Mouse (Mus musculus) urinary bladder, postnatal 25 days (tissue): Measurements from ENCODE around the gene Gstp1.
A peak's percentile ranks its signal among the peaks of the same experiment; 100 is the strongest.
"Not testable (repeated sequence)": the region's sequence is repeated elsewhere in the genome, so short reads cannot be mapped to it uniquely, and the experiment has no call there.

Source experiments
- DNase-seq: peaks from one replicate; pipeline ENCODE4 v3.0.0; 2022; ENCODE audit warnings: low spot score

Gstp1 gene

GRCm38 (mm10) chr19:4037788-4038232 lies at the start of gene Gstp1:
Gstp1 (minus strand) TSS chr19:4037985.
- peak; percentile 89 for DNase-seq

- no peak for DNase-seq
Observed at GRCm38 (mm10) chr19:4087090-4087489, 49.3 kb upstream of the Gstp1 start.

DNA sequence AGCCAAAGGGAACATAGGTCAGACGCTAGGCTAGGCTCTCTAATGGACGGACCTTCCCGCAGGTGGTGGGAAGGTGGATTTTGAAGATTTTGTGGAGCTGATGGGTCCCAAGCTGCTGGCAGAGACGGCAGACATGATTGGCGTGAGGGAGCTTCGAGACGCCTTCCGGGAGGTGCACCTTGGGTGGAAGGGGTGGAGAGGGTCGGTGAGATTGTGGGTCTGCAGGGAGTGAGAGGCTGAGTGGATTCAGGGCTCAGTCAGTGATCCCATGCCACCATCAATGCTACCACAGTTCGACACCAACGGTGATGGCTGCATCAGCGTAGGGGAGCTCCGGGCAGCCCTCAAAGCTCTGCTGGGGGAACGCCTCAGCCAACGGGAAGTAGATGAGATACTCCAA lies 48.4 kb upstream of the Gstp1 start:
- no peak for DNase-seq

DNA sequence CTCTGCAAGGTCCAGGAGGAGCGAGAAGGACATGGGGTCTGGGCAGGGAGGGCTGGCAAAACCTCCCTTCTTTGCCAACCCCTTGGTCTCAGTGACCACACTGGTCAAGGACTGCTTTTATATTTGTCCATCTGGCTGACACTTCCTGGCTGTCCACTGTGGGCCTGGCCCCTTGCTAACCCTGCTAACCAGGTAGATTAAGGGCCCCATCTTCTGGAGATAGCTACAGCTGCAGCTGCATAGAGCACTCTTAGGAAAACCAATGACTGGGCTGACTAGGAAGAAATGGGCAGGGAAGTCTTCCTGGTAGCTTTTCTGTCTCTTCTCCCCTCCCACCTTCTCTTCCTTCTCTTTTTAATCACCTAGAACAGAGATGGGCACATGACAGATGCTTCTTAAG lies 47.2 kb upstream of the Gstp1 start:
- DNase-seq = no peak

- no peak for DNase-seq
Observed at GRCm38 (mm10) chr19:4083826-4084225, 46.0 kb upstream of the Gstp1 start.

- no peak for DNase-seq
Observed at GRCm38 (mm10) chr19:4083316-4083715, 45.5 kb upstream of the Gstp1 start.

DNA sequence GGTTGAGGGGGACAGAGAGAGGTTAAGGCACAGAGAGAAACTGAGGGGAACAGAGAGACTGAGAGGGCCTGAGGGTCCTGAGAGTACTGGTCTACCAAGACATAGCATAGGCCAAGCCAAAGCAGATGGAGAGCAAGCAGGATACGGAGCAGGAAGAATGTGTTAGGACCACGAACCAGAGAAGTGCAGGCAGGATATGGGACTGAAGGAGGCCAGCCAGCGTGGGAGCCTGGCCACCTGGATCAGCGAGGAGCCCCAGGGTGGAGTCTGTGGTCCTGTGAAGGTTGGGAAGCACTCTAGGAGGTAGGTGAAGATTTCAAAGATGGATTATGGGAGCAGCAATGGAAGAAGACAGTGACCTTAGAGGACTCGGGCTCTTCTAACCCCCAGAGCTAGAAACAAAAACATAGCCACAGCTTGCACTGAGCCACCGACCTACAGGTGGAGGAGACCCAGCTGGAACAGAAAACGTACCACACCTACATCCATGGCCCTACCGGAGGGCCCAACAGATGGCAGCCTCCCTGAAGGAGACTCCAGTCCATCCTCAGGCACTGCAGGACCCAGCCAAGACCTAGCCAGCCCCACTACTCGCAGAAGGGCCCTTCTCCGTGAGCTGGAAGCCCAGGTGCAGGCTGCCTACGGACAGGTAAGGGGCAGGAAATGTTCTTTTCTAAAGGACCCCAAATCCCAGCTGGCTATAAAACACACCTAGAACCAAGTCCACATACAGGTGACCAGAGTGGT lies 44.6 kb upstream of the Gstp1 start:
- DNase-seq = no peak

- DNase-seq = no peak
Observed at GRCm38 (mm10) chr19:4081394-4081793, 43.6 kb upstream of the Gstp1 start, which contains the start of gene Cabp2. Cabp2 (plus strand) TSS chr19:4081578.

- DNase-seq = no peak
Observed at GRCm38 (mm10) chr19:4080511-4081009, 42.8 kb upstream of the Gstp1 start.

- no peak for DNase-seq
Observed at GRCm38 (mm10) chr19:4079594-4079993, 41.8 kb upstream of the Gstp1 start.

DNA sequence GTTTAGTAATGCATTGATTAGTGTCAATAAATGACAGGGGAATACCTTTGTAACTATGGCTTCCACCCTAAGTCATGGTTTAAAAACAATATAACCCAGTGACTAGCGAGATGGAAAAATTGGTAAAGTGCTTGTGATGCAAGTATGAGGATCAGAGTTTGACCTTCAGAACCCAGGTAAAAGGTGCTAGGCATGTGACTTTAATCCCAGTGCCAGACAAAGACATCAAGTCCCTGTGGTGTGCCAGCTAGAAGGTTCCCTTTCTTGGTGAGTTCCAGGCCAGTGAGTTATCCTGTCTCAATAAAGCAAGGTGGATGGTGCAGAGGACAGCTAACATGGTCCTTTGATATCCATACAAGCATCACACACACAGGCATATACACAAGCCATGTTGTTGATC lies 37.7 kb upstream of the Gstp1 start:
- DNase-seq = no peak

GRCm38 (mm10) chr19:4072706-4073424 lies 35.1 kb upstream of the Gstp1 start:
- DNase-seq = no peak

DNA sequence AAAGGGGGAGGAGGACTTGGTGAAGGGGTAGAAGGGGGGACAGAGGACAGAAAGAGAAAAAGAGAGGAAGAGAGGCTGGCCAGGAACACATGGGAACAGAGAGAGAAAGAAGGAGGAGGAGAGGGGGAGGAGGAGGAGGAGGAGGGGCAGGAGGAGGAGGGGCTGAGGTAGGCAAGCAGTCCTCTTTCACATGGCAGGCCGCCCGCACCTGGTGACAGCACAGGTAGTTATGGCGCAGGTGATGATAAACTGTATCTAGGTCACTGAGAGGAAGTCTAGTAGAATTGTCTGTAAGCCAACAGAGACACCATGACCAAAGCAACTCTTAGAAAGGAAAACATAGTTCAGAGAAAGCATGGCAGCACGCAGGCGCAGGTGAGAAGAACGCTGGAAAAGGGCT lies 33.6 kb upstream of the Gstp1 start:
- no peak for DNase-seq

GRCm38 (mm10) chr19:4070756-4071155 lies 33.0 kb upstream of the Gstp1 start:
- no peak for DNase-seq

DNA sequence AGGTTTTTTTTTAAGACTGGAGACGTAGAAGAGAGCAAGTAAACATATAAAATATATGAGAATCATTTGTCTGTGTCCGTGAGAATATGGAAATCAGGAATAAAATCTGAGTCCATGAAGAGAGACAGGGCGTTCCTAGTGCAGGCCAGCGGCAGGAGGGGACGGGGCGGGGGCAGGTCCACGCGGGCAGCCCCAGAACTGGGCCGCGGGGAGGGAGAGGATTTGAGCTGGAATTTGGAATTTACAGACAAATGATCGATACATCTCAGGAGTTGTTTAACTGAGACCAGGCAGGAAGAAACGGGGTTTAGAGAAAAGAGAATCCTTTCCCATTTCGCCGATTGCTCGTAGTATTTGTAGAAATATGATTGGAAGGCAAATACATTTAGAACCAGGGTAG lies 32.5 kb upstream of the Gstp1 start:
- DNase-seq = no peak

DNA sequence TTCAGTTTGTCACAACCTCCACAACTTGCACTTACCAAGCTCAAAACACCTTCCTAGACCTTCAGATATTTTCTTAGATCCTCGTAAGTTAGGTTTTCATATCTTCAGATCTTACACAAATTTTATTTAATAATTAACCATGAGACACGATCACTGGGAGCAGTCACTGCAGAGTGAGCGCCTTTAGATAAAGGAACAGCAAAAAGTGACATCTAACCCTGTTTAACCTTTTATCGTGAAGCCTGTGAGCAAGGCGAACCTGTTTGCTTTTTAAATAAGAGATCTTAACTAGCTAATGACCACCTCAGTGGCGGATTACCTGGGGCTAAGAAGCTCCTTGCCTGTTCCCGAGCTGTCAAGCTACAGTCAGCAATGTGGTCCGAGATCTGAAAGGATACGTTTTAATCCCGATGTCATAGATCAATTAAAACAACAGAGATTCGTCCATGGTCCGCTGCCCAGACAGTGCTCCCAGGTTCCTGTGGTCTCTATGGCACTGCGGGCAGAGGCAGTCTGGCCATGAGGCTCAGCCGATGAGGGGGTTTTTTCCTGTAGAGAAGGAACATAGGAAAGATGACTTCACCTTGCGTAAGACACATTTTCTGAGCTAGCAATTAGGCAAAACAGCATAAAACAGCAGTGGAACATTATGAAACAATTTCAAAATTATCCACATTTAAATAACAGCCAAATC lies 31.1 kb upstream of the Gstp1 start:
- no peak for DNase-seq

DNA sequence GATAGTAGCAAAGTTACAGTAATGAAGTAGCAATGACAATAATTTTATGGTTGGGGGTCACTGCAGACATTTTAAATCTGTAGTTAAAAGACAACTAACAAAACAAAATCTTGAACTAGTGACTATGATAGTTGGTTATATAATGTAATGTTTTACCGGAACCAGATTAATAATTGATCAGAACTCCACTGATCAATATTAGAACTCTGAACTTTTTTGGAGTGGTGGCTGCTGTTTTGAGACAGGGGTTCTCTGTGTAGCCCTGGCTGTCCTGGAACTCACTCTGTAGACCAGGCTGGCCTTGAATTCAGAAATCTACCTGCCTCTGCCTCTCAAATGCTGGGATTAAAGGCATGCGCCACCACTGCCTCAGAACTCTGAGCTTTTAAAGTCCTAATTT lies 30.5 kb upstream of the Gstp1 start:
- DNase-seq = not testable (repeated sequence)

- no peak for DNase-seq
Observed at GRCm38 (mm10) chr19:4066877-4067276, 29.1 kb upstream of the Gstp1 start.

DNA sequence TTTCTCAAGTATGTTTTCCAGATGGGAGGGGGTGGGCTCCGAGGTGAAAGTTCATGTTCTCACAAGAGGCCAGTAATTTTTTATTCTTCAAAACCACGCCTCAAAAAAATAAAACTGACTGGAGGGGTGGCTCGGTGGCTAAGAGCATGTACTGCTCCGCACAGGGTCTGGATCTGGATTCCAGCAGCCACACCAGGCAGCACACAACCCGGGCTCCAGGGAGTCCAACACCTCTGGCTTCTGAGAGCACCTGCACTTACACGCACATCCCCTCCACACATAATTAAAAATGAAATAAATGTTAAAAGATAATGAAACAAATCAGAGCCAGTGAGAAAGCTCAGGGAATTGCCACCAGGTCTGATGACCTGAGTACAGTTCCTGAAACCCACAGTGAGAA lies 28.5 kb upstream of the Gstp1 start:
- DNase-seq = no peak

GRCm38 (mm10) chr19:4064501-4064900 lies 26.7 kb upstream of the Gstp1 start:
- DNase-seq = not testable (repeated sequence)

- DNase-seq = not testable (repeated sequence)
Observed at GRCm38 (mm10) chr19:4063357-4063756, 25.6 kb upstream of the Gstp1 start.

- no peak for DNase-seq
Observed at GRCm38 (mm10) chr19:4060899-4061465, 23.2 kb upstream of the Gstp1 start.
